Mouse (Mus musculus): ENCODE measurements around the gene Agap1.

The Agap1 gene

GRCm38 (mm10) chr1:89660804-89661203, 206.2 kb downstream of the Agap1 start:
- DNase-seq (ENCODE audit: low spot score in 2 of 2) = no peak

GRCm38 (mm10) chr1:89666154-89666553, 211.5 kb downstream of the Agap1 start:
- no peak for DNase-seq (ENCODE audit: low spot score in 2 of 2)

GRCm38 (mm10) chr1:89667387-89667786, 212.8 kb downstream of the Agap1 start:
- DNase-seq (ENCODE audit: low spot score in 2 of 2) = no peak

DNA sequence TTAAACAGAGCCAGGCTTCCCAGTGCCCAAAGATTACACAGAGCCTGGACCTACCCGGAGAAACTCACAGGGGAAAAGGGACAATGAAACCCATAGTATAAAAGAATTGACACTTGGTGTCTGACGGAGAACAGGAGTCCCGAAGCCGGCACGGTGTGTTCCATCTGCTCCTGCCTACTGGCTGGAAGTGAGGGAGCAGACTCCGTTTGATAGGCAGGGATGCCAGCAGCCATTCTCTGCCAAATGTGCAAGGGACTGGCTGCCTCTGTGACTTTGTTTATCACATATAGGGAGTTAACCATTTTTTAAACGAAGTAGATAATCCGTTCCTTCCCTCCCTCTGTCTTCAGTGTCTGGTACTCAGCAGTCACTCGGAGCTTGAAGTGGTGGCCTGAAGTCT, 214.0 kb downstream of the Agap1 start:
- DNase-seq (ENCODE audit: low spot score in 2 of 2) = no peak

DNA sequence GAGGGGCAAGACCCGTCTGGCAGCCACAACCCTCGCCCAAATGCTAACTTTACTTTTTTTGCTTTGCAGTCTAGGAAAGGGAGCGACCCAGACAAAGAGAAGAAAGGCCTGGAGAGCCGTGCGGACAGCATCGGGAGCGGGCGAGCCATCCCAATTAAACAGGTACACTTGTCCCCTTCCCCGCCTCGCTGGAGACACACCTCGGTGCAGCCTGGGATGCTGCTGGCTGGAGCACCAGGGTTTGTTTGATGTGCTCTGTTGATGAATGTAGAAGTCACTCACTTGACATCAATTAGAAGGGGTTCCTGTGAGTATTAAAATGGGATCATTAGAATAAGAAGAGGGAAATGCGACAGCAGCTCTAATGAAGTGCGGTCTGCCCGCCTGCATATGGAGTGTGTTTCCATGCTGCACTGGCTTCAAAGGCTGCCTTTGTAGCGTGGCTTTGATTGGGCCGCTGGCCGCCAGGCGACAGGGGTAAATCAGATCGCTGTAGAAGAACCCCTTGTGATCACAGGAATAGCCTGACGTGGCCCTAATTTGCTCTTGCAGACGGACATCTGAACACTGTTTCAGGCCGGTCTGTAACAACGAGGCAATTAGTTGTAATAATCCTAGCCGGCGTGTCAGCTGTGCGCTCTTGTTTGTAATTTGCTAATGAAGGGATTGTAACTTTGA, 216.6 kb downstream of the Agap1 start:
- no peak for DNase-seq (ENCODE audit: low spot score in 2 of 2)

DNA sequence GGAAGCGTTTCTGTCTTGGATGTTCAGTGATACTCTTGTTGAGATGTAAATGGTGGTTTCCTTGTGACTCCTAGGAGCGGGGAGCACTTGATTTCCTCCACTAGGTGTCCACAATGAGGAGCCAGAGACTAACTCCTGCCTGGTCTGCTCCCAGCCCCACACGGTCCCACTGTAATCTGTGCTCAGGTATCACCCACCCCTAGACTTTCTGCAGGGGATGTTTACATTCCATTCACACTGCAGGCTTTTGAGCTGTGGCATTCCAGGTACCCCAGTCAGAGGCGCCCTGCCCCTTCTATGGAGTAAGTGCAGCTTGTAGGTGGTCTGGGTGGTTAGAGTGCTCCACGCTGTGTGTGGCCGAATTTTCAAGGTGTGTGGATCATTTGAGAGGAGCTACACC, 218.5 kb downstream of the Agap1 start:
- DNase-seq (ENCODE audit: low spot score in 2 of 2) = no peak

- no peak for DNase-seq (ENCODE audit: low spot score in 2 of 2)
These were observed 219.1 kb downstream of the Agap1 start for GRCm38 (mm10) chr1:89673686-89674085.

- DNase-seq (ENCODE audit: low spot score in 2 of 2) = no peak
These were observed 220.1 kb downstream of the Agap1 start for GRCm38 (mm10) chr1:89674681-89675080.

DNA sequence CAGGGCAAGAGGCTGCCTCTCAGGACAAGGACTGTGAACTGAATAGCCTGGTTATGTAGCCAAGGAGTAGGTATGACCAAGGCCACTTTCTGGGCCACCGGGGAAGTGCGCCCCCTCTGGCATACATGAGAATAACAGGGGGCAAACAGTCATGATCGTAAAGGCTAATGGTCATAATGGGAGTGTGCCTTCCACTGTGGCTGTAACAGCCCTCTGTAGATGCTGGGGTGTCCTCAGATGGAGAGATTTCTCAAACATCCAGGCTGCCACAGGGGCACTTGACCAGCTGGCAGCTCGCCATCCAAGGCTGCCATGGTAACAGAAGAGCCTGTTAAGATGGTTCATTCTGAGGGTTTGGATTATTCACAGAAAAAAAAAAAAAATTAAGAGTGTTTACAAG, 221.8 kb downstream of the Agap1 start:
- no peak for DNase-seq (ENCODE audit: low spot score in 2 of 2)

- DNase-seq (ENCODE audit: low spot score in 2 of 2) = no peak
These were observed 226.1 kb downstream of the Agap1 start for GRCm38 (mm10) chr1:89680673-89681072.

DNA sequence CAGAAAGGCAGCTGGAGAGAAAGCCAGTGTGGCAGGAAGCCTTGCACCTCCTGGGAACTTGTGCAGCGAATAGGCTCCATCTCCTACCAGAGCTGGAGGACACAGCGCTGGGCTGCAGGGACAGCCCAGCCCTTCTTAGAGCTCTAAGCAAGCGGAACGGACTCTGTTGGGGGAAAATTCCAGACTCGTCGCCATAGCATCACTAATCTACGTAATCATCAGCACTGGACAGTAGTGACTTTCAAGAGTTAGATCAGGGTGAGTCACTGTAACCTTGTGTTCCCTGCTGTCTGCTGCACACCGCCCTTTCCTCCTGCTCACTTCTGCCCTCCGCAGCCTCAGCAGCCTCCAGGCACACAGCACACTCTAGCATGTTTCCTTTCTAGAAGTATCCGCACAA, 234.3 kb downstream of the Agap1 start:
- DNase-seq (ENCODE audit: low spot score in 2 of 2) = no peak

GRCm38 (mm10) chr1:89689544-89690212, 235.1 kb downstream of the Agap1 start:
- no peak for DNase-seq (ENCODE audit: low spot score in 2 of 2)

DNA sequence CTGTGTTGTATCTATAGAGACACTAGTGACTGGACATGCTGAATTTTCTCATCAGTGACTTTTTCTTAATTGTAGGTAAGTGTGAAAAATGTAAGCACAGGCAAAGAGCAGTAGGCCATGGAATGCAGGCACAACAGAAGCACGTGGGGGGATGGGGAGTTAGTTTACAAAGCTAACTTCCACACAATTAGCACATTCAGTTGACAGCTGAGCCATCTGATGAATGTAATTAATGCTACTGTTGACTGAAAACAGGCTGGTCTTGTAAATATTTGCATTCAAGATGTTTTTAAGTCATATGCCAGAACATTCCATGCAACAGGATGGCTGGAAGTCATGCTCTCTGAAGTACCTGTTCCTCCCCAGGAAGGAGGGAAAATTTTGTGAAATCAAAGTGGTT, 236.5 kb downstream of the Agap1 start:
- no peak for DNase-seq (ENCODE audit: low spot score in 2 of 2)

- DNase-seq (ENCODE audit: low spot score in 2 of 2) = no peak
These were observed 237.8 kb downstream of the Agap1 start for GRCm38 (mm10) chr1:89692420-89692819.

GRCm38 (mm10) chr1:89694916-89695315, 240.3 kb downstream of the Agap1 start:
- DNase-seq (ENCODE audit: low spot score in 2 of 2) = no peak

GRCm38 (mm10) chr1:89697241-89697640, 242.6 kb downstream of the Agap1 start:
- no peak for DNase-seq (ENCODE audit: low spot score in 2 of 2)

GRCm38 (mm10) chr1:89700166-89700565, 245.6 kb downstream of the Agap1 start:
- no peak for DNase-seq (ENCODE audit: low spot score in 2 of 2)

- no peak for DNase-seq (ENCODE audit: low spot score in 2 of 2)
These were observed 246.6 kb downstream of the Agap1 start for GRCm38 (mm10) chr1:89701162-89701730.

GRCm38 (mm10) chr1:89703294-89703693, 248.7 kb downstream of the Agap1 start:
- DNase-seq (ENCODE audit: low spot score in 2 of 2) = no peak

DNA sequence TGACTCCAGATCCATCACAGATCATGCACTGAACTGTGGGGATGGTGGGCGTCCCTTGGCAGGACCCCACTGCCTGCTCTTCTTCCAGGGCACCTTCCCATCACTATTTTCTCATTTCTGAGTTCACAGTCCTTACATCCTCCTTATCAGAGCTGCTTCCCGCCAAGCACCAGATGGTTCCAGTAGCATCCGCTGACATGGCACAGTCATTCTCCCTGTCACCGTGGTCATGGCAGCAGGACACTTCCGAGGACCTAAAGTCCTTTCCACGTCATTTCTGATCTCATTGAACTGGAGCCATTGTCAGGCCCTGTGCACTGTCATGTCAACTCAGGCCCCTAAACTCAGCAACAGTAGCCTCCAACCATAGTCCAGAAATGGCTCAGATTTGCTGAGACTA, 251.1 kb downstream of the Agap1 start:
- DNase-seq (ENCODE audit: low spot score in 2 of 2) = no peak

DNA sequence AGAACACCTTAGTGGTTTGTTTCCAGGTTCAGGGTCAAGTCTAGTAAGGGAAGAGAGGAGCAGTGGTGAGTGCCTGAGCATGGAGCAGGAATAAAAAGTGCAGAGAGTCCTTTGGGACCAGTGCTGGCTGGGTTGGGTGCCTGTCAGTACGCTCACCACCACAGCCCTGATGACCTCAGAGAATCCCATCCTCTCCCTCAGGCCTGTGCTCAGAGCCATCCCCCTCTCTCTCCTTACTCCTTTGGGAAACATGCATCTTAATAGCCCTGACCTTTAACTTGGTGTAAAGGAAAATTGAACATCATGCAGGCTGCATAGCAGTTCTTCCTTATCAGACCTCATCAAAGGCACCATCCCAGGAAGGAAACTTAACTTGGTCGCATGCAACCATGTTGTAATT, 252.3 kb downstream of the Agap1 start:
- no peak for DNase-seq (ENCODE audit: low spot score in 2 of 2)

DNA sequence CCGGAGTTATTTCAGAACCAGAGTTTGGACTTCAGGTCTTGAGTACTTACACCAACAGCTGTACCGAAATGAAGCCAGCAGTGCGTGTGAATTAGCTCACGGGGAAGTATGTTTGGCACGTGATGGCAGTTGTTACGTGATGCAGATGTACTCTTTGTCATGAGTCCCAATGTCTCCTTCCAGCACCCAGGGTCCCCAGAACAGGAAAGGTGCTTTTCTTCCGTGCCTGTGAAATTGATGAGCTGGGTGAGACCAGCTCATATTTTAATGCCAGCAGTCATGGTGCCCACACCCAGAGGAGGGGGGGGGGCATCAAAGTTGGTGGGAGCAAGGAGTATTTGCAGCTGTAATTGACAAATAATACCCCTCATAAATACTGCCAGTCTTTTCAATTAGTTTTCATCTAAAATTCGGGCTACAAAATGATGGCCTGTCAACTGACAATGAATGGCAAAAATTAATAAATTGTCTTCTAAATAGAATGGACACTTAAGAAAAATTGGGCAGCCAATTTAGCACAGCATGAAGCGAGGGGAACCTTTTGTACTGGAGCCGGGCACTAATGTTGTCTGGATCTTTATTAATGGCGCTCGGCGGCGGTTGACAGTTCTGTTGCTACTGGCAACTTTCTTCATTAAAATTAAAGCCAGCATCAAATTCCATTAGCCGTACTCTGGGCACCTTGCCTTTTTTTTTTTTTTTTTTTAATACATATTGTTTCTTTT, 253.3 kb downstream of the Agap1 start:
- DNase-seq (ENCODE audit: low spot score in 2 of 2) = no peak

DNA sequence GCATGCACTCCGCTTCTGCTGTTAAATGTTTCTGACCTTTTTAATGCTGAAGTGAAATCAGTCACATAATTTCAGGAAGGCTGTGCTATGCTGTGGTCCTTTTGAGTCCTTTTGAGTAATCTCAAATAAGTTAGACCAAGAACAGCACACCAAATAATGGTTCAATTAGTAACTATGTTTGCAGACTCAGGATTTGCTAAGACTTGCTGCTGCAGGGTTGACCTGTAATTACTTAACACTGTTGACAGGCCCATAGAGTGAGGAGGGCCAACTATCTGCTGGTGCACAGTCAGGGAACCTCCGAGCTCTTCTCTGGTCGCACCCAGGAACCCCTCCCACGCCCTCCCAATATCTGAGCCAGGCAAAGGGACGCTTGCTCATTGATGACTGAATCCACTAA, 255.2 kb downstream of the Agap1 start:
- no peak for DNase-seq (ENCODE audit: low spot score in 2 of 2)
